Mouse (Mus musculus): ENCODE results near the gene Oser1. TPM values are rescaled to one million over a fixed set of nuclear protein-coding genes. Genes with fewer than 3 reads are reported as not detected.

Oser1 gene
- total RNA-seq, 2 experiments from 2014 or later, result 19.5 to 21.6 TPM

DNA sequence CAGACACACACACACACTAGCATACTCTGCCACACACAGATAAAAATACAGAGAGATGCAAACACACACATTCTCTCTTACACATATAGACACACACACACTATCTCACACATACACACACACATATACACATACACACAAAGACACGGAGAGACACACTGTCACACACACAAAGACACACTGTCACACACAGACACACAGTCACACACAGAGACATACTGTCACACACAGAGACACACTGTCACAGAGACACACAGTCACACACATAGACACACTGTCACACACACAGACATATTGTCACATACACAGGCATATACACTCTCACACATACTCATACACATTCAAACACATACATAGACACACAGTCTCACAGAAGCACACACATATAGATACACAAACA, 51.9 kb downstream of the Oser1 start:
- intact Hi-C loops (cut with DNase I), result no loop called here
- no peak for DNase-seq (ENCODE audit: extremely low spot score in 1 of 2, low spot score in 2 of 2)

DNA sequence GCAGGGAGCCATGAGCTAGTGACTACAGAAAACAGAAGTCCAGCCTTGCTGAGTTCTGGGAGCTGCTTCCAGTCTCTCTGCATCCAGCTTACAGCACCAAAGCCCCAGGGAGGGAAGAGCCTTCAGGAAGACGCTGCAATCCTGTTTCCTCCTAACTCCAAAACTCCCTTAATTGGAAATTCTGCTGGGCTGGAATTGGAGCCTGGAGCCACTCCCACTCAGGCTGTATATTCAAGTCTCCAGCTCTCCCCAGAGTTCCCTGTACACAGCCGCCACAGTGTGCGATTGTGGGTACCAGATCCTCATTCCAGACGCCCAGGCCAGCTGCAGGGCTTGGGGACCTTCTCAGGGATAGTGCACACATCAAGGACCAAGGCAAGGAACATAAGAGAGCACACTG, 54.3 kb downstream of the Oser1 start:
- DNase-seq (ENCODE audit: extremely low spot score in 1 of 2, low spot score in 2 of 2), result no peak
- intact Hi-C loops (cut with DNase I), result no loop called here

DNA sequence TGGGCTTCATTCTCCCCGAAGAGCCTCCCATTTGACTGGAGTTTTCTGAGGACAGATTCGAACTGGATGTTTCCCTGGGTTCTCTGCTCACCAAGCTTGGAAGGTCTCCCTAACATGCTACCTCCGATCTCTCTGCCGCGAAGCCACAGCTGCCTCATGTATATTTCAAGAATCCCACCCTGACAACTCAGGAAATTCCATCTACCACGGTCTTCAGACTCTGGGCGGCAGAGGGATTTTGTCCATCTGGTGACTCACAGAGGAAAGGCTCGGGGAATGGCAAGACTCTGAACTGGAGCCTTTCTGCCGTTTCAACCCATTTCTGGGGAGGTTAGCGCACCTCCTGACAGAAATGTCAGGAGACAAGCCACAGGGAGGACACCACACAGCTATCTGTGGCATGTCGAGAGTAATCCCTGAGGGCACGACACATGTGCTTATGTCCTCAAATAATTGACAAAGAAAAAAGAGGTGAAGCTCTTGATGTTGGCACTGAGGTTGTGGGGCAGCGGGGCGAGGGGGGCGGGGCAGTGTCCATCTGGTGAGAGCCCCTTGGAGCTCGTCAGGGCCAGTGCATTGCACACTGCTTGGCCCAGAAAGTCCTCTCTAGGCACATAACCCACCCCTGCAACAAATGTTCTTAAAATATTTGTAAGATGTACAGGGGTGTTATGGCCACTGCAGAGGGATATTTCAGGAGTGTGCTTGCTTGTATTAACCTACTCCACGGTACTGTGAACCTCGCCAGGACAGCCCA, 59.5 kb downstream of the Oser1 start:
- intact Hi-C loops (cut with DNase I), result no loop called here

DNA sequence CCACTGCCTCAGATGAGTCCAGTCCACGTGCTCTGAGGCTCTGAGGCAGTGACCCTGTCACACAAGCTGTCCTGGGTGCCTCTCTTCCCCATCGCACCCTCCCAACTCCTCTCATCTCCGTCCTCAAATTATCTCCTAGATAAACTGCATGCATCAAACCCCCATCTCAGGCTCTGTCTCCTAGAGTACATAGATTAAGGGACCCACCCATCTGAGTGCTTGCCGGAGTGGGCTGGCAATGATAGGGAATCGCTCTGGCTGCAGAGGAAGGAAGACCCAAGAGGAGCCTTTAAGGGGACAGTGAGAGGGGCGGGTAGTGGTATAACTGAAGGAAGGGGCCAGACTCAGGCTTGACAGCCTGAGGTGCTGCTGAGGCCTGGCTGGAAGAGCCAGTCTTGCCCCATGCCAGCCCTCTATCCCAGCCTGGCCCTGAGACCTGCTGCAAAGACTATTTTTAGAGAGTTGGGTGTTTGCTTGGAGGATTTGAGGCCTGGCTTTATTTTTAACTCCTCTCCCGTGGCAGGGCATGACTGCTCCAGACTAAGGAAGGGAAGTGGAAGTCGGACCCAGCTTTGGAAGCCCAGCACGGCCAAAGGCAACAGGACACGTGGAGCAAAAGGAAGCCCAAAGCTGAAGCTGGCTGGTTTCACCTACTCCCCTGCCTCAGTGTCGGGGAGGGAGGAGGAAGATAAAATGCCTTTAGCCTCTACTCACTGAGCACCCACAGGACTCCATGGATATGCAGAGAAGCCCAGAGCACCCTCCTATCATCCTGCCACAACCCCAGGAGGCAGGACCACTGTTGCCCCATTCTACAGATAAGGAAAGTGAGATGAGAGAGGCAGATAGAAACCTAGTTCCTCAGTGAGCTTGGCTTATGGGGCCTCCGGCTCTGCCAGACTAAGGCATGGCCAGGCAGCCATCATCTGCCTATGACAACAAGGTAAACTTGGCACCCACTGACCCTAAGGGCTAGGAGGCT, 61.3 kb downstream of the Oser1 start:
- DNase-seq (ENCODE audit: extremely low spot score in 1 of 2, low spot score in 2 of 2), result no peak
- intact Hi-C loops (cut with DNase I), result no loop called here

More for the DNA sequence above, 59.5 kb downstream of the Oser1 start:
- no peak for DNase-seq (ENCODE audit: extremely low spot score in 1 of 2, low spot score in 2 of 2)

DNA sequence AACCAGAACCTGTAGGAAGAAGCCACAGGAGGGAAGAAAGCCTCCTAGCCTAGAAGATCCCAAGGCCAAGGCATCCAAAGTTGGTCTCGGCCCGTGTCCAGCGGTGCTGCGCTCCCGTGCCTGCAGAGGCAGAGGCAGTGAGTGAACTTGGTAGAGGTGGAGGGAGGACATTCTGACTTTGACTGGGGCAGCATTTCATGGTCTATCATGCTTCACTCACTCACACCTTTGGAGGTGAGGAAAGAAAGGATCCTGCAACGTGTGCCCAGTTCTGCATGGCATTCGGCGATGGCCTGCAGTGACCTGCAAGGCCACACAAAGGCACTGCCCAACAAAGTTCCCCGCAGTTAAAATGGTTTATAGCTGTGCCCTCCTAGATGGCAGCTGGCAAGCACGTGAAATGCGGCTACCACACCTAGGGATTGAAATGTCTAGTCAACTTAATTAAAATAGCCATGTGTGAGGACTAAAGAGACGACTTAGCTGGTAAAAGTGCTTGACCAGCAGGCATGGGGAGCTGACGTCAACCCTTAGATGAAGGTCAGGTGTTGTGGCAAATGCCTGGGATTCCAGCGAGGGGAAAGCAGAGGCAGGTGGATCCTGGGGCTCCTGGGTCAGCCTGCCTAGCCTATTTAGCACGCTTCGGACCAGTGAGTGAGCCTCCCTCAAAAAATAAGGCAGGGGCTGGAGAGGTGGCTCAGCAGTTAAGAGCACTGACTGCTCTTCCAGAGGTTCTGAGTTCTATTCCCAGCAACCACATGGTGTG, 63.5 kb downstream of the Oser1 start:
- no peak for DNase-seq (ENCODE audit: extremely low spot score in 1 of 2, low spot score in 2 of 2)
- intact Hi-C loops (cut with DNase I), result no loop called here

DNA sequence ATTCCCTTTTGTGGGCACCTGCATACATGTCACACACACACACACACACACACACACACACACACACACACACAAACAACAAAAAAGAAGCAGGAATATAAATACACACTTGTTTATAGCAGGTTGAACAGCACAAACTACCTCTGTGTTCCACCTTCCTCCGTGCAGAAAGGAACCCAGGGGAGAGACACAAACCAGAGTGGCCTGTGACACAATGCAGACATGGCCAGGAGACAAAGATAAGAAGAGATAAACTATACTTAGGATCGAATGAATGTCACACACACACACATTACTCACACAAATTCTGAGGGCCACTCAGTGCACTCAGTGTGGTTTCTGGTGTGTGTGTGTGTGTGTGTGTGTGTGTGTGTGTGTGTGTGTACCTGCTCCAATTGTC, 65.2 kb downstream of the Oser1 start:
- DNase-seq (ENCODE audit: extremely low spot score in 1 of 2, low spot score in 2 of 2), result no peak

DNA sequence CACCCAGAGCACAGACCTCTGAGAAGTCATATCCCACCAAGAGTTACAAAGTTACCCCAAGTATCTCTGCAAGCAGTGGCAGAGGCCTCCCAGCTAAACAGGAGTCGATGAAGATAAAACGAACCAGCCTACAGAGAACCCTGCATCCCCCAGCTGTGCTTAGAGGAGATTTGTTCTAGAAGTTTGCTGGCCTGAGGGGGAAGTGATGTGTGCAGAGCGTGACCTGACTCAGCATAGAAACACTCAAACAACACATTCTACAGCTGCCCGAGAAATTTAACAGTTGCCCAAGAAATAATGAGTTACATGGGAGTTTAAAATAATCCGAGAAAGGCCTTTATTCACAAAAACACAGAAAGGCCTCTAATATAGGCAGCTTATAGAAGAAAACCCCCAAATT, 65.8 kb downstream of the Oser1 start:
- intact Hi-C loops (cut with DNase I), result loop anchor here (10.0 kb wide), 1 partner anchor 136 kb away; the partner anchor contains the start of gene R3hdml
- no peak for DNase-seq (ENCODE audit: extremely low spot score in 1 of 2, low spot score in 2 of 2)

More for the DNA sequence above, 65.2 kb downstream of the Oser1 start:
- intact Hi-C loops (cut with DNase I), result loop anchor here (10.0 kb wide), 1 partner anchor 136 kb away; the partner anchor contains the start of gene R3hdml

DNA sequence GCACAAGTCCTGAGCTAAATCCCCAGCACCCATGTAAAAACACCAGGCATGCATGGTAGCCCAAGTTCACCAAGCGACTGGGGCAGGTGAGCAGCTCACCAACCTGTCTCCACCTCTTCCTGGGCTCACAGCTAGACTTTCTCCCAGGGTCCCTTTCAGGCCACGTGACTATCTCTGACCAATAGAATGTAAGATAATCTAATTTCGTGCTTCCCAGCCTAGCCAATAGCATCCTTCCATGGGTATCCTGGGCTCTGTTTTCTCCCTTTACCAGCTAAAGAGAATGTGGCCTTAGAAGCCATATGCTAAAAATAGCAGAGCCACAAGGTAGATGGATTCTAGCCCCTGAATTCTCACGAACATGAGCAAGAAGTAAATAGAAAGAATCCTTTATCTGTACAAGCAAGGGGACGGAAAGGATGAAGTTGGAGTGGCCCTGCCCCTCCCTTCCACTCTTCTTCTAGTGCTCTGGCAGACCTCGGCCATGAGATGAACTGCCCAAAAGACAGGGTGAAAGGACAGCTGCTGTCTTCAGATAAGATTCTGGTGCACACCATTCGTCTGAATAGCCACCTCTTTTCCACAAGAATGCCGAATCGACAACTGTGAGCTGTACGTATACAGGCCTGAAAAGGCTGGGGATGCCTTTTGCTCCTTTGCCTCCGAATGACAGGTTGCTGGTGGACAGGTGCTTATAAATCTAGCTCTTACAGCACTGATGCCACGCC, 68.2 kb downstream of the Oser1 start:
- intact Hi-C loops (cut with DNase I), result loop anchor here (10.0 kb wide), 1 partner anchor 139 kb away; the partner anchor contains the start of gene R3hdml
- DNase-seq (ENCODE audit: extremely low spot score in 1 of 2, low spot score in 2 of 2), result no peak

Other genes starting within 250 kb of the Oser1 start
- gene Tox2, start 221.6 kb downstream of the Oser1 start, total RNA-seq (2021), result 10 to 100 TPM; 23.9 to 26.4 TPM
- gene Jph2, start 26.7 kb downstream of the Oser1 start, total RNA-seq (2021), result under 1 TPM; 0.61 to 0.75 TPM
- 10 to 100 TPM; 95.2 to 95.5 TPM for gene Gdap1l1, start 13.8 kb upstream of the Oser1 start, total RNA-seq (2021)
- gene Fitm2, start 47.9 kb upstream of the Oser1 start, total RNA-seq (2021), result 10 to 100 TPM; 17.0 to 18.9 TPM
- gene R3hdml, start 67.6 kb upstream of the Oser1 start, total RNA-seq (2021), result under 1 TPM in 1 of 2 experiments, not detected in 1; 0.55 TPM
- gene Hnf4a, start 82.1 kb upstream of the Oser1 start, total RNA-seq (2021), result not detected
- 10 to 100 TPM; 54.9 to 59.8 TPM for gene Ttpal, start 177.6 kb upstream of the Oser1 start, total RNA-seq (2021)
- 100 to 1,000 TPM; 213 to 225 TPM for gene Serinc3, start 220.4 kb upstream of the Oser1 start, total RNA-seq (2021)
- gene Pkig, start 233.7 kb upstream of the Oser1 start, total RNA-seq (2021), result 10 to 100 TPM; 95.0 to 98.5 TPM

Data from left cerebral cortex, postnatal 10 days (tissue).